Mouse (Mus musculus) intestine, embryonic 15.5 days (tissue): Measurements from ENCODE around the gene Sema3e. TPM values are rescaled to one million over a fixed set of nuclear protein-coding genes. Genes with fewer than 3 reads are reported as not detected.

Experiments used
- ATAC-seq: fragments of 200-750 bp; cut with Nextera tagmentation; 2 replicates; pipeline ENCODE4 v1.8.0; 2017; ENCODE audit warnings: moderate TSS enrichment, moderate library complexity
- H3K27ac ChIP-seq: fragments of 300-500 bp; sonication (generic); 2 replicates; pipeline ENCODE4 v1.5.1; 2015; ENCODE audit warnings: mild to moderate bottlenecking, inconsistent platforms
- H3K27me3 ChIP-seq: fragments of 300-500 bp; sonication (generic); replicated peaks from 2 replicates; pipeline ENCODE4 v1.6.1; 2015; ENCODE audit warnings: inconsistent platforms
- H3K36me3 ChIP-seq: fragments of 300-500 bp; sonication (generic); 2 replicates; pipeline ENCODE4 v1.6.1; 2015; ENCODE audit warnings: inconsistent platforms
- H3K4me1 ChIP-seq: fragments of 300-500 bp; sonication (generic); replicated peaks from 2 replicates; pipeline ENCODE4 v1.6.1; 2015; ENCODE audit warnings: inconsistent platforms
- H3K4me2 ChIP-seq: fragments of 300-500 bp; sonication (generic); replicated peaks from 2 replicates; pipeline ENCODE4 v1.6.1; 2015; ENCODE audit warnings: mild to moderate bottlenecking, inconsistent platforms
- H3K4me3 ChIP-seq: fragments of 300-500 bp; sonication (generic); replicated peaks from 2 replicates; pipeline ENCODE4 v1.5.1; 2015; ENCODE audit warnings: inconsistent platforms
- H3K9ac ChIP-seq: fragments of 300-500 bp; sonication (generic); 2 replicates; pipeline ENCODE4 v1.6.1; 2015; ENCODE audit warnings: inconsistent platforms
- H3K9me3 ChIP-seq: fragments of 300-500 bp; sonication (generic); 2 replicates; pipeline ENCODE4 v1.6.1; 2016; ENCODE audit warnings: inconsistent platforms
- WGBS: fragments of 180-500 bp; shearing (Covaris S2); methylation state at CpG from one replicate; pipeline ENCODE4 v1.1.7; 2015; 5-methylcytosine and 5-hydroxymethylcytosine counted together
- polyA plus RNA-seq: library from polyadenylated mRNA; unstranded; fragments of >200 nt; fragmentation: Nextera tagmentation; extraction: Ambion mirVana; gene quantifications from 2 replicates; pipeline ENCODE4 v1.2.1, GENCODE M21; 2015

Gene Sema3e
- polyA plus RNA-seq, 1 experiment from 2014 or later: 2.1 TPM

DNA sequence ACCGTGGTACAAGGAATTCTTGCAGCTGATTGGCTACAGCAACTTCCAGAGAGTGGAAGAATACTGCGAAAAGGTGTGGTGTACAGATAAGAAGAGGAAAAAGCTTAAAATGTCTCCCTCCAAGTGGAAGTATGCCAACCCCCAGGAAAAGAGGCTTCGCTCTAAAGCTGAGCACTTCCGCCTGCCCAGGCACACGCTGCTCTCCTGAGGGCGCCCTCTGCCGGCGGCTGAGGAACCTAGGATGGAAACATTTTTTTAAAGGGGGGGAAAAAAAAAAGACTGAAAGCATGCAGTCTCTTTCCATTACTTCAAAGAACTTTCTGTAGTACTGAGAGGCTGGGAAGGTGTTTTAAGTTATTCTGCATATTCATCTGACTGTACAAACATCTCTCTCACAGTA is 227.5 kb downstream of the Sema3e start:
- Histone ChIP-seq H3K4me1 (no peaks in the 10 kb centered on the region), H3K4me2 (no peak overlapping the region), H3K9ac (no peak overlapping the region), H3K4me3 (no peak overlapping the region), H3K27ac (no peak overlapping the region), H3K9me3 (no peaks in the 10 kb centered on the region), H3K36me3 (no peaks in the 10 kb centered on the region), H3K27me3 (no peaks in the 10 kb centered on the region)
- 50% methylated on average over 8 of the region's 8 CpGs for WGBS
- no peak for ATAC-seq

DNA sequence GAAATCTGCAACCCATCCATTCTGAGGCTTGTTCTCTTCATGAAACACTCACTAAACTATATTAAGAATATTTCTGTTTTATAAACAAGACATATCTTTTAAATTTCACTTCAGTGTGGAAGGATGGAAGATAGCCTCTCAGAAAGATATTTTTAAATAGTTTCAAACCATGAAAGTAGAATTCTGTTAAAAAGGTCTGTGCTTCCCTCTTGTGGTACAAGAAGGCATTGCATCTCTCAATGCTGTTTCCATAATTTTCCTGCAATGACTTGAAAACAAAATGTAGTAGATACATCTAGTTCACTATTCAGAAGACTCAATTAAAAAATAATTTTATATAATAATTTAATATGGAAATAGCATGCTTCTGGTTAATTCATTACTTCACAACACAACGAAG is 228.3 kb downstream of the Sema3e start:
- no peak overlapping the region for H3K4me2 ChIP-seq
- H3K4me1 ChIP-seq: no peaks in the 10 kb centered on the region
- H3K36me3 ChIP-seq: no peaks in the 10 kb centered on the region
- no peak overlapping the region for H3K27ac ChIP-seq
- H3K9me3 ChIP-seq: no peaks in the 10 kb centered on the region
- no peak overlapping the region for H3K4me3 ChIP-seq
- H3K9ac ChIP-seq: no peak overlapping the region
- no peaks in the 10 kb centered on the region for H3K27me3 ChIP-seq
- 79% methylated on average over 1 of the region's 1 CpGs for WGBS
- no peak for ATAC-seq

DNA sequence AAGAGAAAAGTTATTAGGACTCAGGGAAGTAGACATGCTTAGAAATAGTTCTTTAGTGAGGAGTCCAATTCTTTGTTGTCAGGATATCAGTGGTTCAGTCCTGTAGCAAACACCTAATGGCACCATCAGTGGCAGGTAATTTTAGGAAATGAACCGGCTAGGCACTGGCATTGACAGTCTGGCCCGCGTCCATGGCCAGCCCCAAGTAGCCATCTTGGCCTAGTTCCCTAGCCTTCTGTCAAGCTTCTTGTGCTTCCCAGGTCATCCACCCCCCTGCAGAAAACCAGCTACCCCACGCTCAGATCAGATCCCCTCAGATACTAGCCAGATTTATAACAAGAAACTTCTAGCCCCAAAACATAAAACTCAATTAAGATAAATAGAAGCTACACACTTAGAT is 235.1 kb downstream of the Sema3e start:
- Histone ChIP-seq H3K27me3 (no peaks in the 10 kb centered on the region), H3K9me3 (no peaks in the 10 kb centered on the region), H3K36me3 (no peaks in the 10 kb centered on the region), H3K4me2 (no peak overlapping the region), H3K9ac (no peak overlapping the region), H3K4me1 (no peaks in the 10 kb centered on the region), H3K27ac (no peak overlapping the region), H3K4me3 (no peak overlapping the region)
- WGBS: 97% methylated on average over 4 of the region's 4 CpGs
- no peak for ATAC-seq

DNA sequence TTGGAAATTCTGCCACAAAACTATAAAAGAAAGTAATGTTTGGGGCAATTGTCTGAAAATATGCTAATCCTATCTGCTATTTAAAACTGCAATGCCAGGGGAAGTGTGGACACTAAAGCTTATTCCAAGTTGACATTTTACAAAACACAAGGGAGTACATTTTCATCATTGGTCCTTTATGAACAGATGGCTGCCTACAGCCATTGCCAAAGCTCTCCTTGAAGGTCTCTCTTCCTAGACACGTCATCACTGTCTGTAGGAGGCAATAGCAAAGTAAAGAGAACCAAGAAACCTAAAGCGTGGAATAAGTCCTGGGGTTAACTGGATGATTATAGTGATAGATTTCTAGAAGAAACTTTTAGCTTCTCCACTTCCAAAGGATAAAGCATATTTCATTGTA is 242.3 kb downstream of the Sema3e start:
- Histone ChIP-seq H3K4me2 (no peak overlapping the region), H3K4me1 (no peaks in the 10 kb centered on the region), H3K4me3 (no peak overlapping the region), H3K27me3 (no peaks in the 10 kb centered on the region), H3K9me3 (no peaks in the 10 kb centered on the region), H3K36me3 (no peaks in the 10 kb centered on the region), H3K9ac (no peak overlapping the region), H3K27ac (no peak overlapping the region)
- ATAC-seq: no peak
- WGBS: 81% methylated on average over 2 of the region's 2 CpGs

Other genes with a start within 250 kb of the Sema3e start
- gene Speer3, start 233.7 kb upstream of the Sema3e start, polyA plus RNA-seq: not detected in 2 replicates